Mouse (Mus musculus) MEL (cell line): ENCODE measurements around the gene Rgcc.

Experiments used
- CHD2 ChIP-seq: IDR thresholded peaks from 2 replicates; pipeline ENCODE4 v1.6.1; 2011; ENCODE audit warnings: low read length, improper control_type of control experiment
- CTCF ChIP-seq, 3 experiments: IDR thresholded peaks in 2 of 3; conservative IDR thresholded peaks in 1 of 3; 2 replicates each; pipeline ENCODE4 v1.5.1; 2011 to 2012; ENCODE audit warnings: low read length in 3 of 3, low read depth in 2 of 3, mild to moderate bottlenecking in 2 of 3, improper control_type of control experiment in 1 of 3, inconsistent platforms in 1 of 3, mixed read lengths in 1 of 3, moderate library complexity in 1 of 3; ENCODE audit not compliant: control insufficient read depth in 1 of 3, insufficient read depth in 1 of 3, poor library complexity in 1 of 3, severe bottlenecking in 1 of 3
- E2F4 ChIP-seq: IDR thresholded peaks from 2 replicates; pipeline ENCODE4 v1.6.1; 2011; ENCODE audit warnings: low read depth, low read length, improper control_type of control experiment, borderline replicate concordance
- EP300 ChIP-seq, 2 experiments: IDR thresholded peaks; 2 replicates each; pipeline ENCODE4 v1.6.1; 2011; ENCODE audit warnings: improper control_type of control experiment in 2 of 2, low read length in 2 of 2, low read depth in 1 of 2, mild to moderate bottlenecking in 1 of 2
- JUND ChIP-seq: IDR thresholded peaks from 2 replicates; pipeline ENCODE4 v1.6.1; 2011; ENCODE audit warnings: low read depth, mild to moderate bottlenecking, improper control_type of control experiment, low read length
- KAT2A ChIP-seq: conservative IDR thresholded peaks from 2 replicates; pipeline ENCODE4 v1.6.1; 2012; ENCODE audit warnings: low read depth, low read length, improper control_type of control experiment, inconsistent platforms
- MEF2A ChIP-seq: IDR thresholded peaks from 2 replicates; pipeline ENCODE4 v1.6.1; 2014; ENCODE audit warnings: low read depth, mild to moderate bottlenecking, inconsistent platforms, low read length, improper control_type of control experiment; ENCODE audit not compliant: poor library complexity, insufficient replicate concordance, severe bottlenecking; ENCODE audit errors: extremely low read depth
- POLR2A ChIP-seq, 2 experiments: IDR thresholded peaks; 2 replicates each; pipeline ENCODE4 v1.6.1; 2011 to 2012; ENCODE audit warnings: low read length in 2 of 2, mild to moderate bottlenecking in 2 of 2, control low read depth in 1 of 2, improper control_type of control experiment in 1 of 2, low read depth in 1 of 2, moderate library complexity in 1 of 2; ENCODE audit not compliant: control insufficient read depth in 1 of 2, insufficient read depth in 1 of 2, poor library complexity in 1 of 2
- SIN3A ChIP-seq: IDR thresholded peaks from 2 replicates; pipeline ENCODE4 v1.6.1; 2012; ENCODE audit warnings: low read length, improper control_type of control experiment, inconsistent platforms
- USF2 ChIP-seq, 2 experiments: IDR thresholded peaks; 2 replicates each; pipeline ENCODE4 v1.6.1; 2011 to 2012; ENCODE audit warnings: improper control_type of control experiment in 2 of 2, low read length in 2 of 2, borderline replicate concordance in 1 of 2, inconsistent platforms in 1 of 2, low read depth in 1 of 2, mild to moderate bottlenecking in 1 of 2; ENCODE audit not compliant: insufficient read depth in 1 of 2

GRCm38 (mm10) chr14:79314245-79315010, 13.0 kb upstream of the Rgcc start:
- TF ChIP-seq SIN3A (no peak), CTCF (IDR thresholded peaks at IDR 0.05 in 2 of 3, conservative IDR thresholded peaks at IDR 0.05 in 1 of 3; ENCODE audit: control insufficient read depth in 1 of 3, insufficient read depth in 1 of 3, low read depth in 2 of 3, low read length in 3 of 3, poor library complexity in 1 of 3, severe bottlenecking in 1 of 3) (no peak), KAT2A (no peak), POLR2A (IDR thresholded peaks at IDR 0.05; ENCODE audit: control insufficient read depth in 1 of 2, insufficient read depth in 1 of 2, low read depth in 1 of 2, low read length in 2 of 2, poor library complexity in 1 of 2) (no peak), EP300 (IDR thresholded peaks at IDR 0.05; ENCODE audit: low read depth in 1 of 2, low read length in 2 of 2) (no peak), USF2 (IDR thresholded peaks at IDR 0.05; ENCODE audit: borderline replicate concordance in 1 of 2, insufficient read depth in 1 of 2, low read depth in 1 of 2, low read length in 2 of 2) (no peak), CHD2 (no peak), JUND (no peak), MEF2A (no peak), E2F4 (no peak)
